Mouse (Mus musculus): Measurements from ENCODE around the gene Chrnd.

- TF ChIP-seq POLR2A (IDR thresholded peaks at IDR 0.05; ENCODE audit: low read depth, low read length): no peak
- TF ChIP-seq CTCF (IDR thresholded peaks at IDR 0.05; ENCODE audit: extremely low read depth, insufficient read length, insufficient replicate concordance, low read depth, low read length): no peak
Observed at GRCm38 (mm10) chr1:87227160-87227550, 36.7 kb downstream of the Chrnd start.

Measured in small intestine, adult 2 months (tissue).